Mouse (Mus musculus): ENCODE results near the gene Hscb. TPM values are rescaled to one million over a fixed set of nuclear protein-coding genes. Genes with fewer than 3 reads are reported as not detected.
"Not testable (repeated sequence)": the region's sequence is repeated elsewhere in the genome, so short reads cannot be mapped to it uniquely, and the experiment has no call there.

Hscb gene
- polyA plus RNA-seq, 1 experiment from 2014 or later, result 52.4 TPM

GRCm38 (mm10) chr5:110860445-110860844, 20.9 kb upstream of the Hscb start:
- ATAC-seq, result no peak
- Histone ChIP-seq H3K27ac (no peak overlapping the region), H3K4me1 (0 out of 2 replicates have a peak, but pooled peaks cover 6% of the 10 kb centered on the region), H3K27me3 (replicated peaks) (no peaks in the 10 kb centered on the region), H3K9me3 (replicated peaks) (no peaks in the 10 kb centered on the region), H3K4me3 (no peak overlapping the region), H3K36me3 (peaks cover 97% of the 10 kb centered on the region), H3K9ac (no peak overlapping the region), H3K4me2 (no peak overlapping the region)
- WGBS (ENCODE audit: insufficient replicate concordance), result 82% methylated on average over 5 of the region's 5 CpGs

- H3K4me2 ChIP-seq, result no peak overlapping the region
- H3K36me3 ChIP-seq, result peaks cover 98% of the 10 kb centered on the region
- no peak overlapping the region for H3K4me3 ChIP-seq
Measured at GRCm38 (mm10) chr5:110859013-110859650, 19.6 kb upstream of the Hscb start.

DNA sequence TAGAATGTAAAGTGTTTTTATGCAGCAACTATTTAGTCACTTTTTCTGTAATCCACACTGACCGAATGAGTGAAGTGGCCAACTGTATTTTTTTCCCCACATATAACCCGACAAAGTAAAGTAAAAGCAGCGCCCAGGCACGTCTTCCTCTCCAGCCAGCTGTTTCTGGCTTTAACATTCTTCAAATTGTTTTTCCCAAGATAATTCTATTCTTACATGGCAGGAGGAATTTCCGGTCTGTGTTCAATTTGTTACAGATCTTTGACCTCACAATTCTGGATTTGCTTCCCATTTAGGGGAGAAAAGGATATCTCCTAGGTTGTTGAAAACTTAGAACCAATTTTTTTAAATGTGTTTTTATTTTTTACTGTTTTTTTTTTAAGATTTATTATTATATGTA, 17.5 kb upstream of the Hscb start:
- H3K4me3 ChIP-seq, result no peak overlapping the region
- ATAC-seq, result no peak
- no peak overlapping the region for H3K9ac ChIP-seq
- H3K4me1 ChIP-seq, result 0 out of 2 replicates have a peak, but pooled peaks cover 6% of the 10 kb centered on the region
- H3K27ac ChIP-seq, result no peak overlapping the region
- peaks cover 99% of the 10 kb centered on the region for H3K36me3 ChIP-seq
- no peak overlapping the region for H3K4me2 ChIP-seq
- 86% methylated on average over 5 of the region's 5 CpGs for WGBS (ENCODE audit: insufficient replicate concordance)
- H3K27me3 ChIP-seq (replicated peaks), result no peaks in the 10 kb centered on the region
- H3K9me3 ChIP-seq (replicated peaks), result no peaks in the 10 kb centered on the region

More at GRCm38 (mm10) chr5:110859013-110859650, 19.6 kb upstream of the Hscb start:
- WGBS (ENCODE audit: insufficient replicate concordance), result 68% methylated on average over 13 of the region's 13 CpGs
- H3K27me3 ChIP-seq (replicated peaks), result no peaks in the 10 kb centered on the region
- H3K27ac ChIP-seq, result no peak overlapping the region
- no peak for ATAC-seq
- H3K4me1 ChIP-seq, result 0 out of 2 replicates have a peak, but pooled peaks cover 6% of the 10 kb centered on the region
- H3K9ac ChIP-seq, result no peak overlapping the region
- no peaks in the 10 kb centered on the region for H3K9me3 ChIP-seq (replicated peaks)

DNA sequence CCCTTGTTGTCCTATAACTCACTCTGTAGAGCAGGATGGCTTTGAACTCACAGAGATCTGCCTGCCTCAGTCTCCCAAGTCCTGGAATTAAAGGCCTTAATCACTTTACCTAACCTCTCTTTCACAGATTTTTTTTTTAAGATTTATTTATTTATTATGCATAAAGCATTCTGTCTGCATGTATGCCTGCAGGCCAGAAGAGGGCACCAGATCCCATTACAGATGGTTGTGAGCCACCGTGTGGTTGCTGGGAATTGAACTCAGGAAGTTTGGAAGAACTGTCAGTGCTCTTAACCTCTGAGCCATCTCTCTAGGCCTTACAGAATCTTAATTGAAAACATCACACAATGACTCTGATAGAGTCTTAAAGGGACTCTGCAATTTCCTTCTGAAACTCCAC, 13.4 kb upstream of the Hscb start:
- no peaks in the 10 kb centered on the region for H3K27me3 ChIP-seq (replicated peaks)
- H3K4me2 ChIP-seq, result no peak overlapping the region
- no peaks in the 10 kb centered on the region for H3K4me1 ChIP-seq
- H3K36me3 ChIP-seq, result peaks cover 97% of the 10 kb centered on the region
- no peak overlapping the region for H3K4me3 ChIP-seq
- H3K9ac ChIP-seq, result no peak overlapping the region
- no peak for ATAC-seq
- no peaks in the 10 kb centered on the region for H3K9me3 ChIP-seq (replicated peaks)
- H3K27ac ChIP-seq, result no peak overlapping the region
- WGBS (ENCODE audit: insufficient replicate concordance), result 53% methylated on average over 1 of the region's 1 CpGs

DNA sequence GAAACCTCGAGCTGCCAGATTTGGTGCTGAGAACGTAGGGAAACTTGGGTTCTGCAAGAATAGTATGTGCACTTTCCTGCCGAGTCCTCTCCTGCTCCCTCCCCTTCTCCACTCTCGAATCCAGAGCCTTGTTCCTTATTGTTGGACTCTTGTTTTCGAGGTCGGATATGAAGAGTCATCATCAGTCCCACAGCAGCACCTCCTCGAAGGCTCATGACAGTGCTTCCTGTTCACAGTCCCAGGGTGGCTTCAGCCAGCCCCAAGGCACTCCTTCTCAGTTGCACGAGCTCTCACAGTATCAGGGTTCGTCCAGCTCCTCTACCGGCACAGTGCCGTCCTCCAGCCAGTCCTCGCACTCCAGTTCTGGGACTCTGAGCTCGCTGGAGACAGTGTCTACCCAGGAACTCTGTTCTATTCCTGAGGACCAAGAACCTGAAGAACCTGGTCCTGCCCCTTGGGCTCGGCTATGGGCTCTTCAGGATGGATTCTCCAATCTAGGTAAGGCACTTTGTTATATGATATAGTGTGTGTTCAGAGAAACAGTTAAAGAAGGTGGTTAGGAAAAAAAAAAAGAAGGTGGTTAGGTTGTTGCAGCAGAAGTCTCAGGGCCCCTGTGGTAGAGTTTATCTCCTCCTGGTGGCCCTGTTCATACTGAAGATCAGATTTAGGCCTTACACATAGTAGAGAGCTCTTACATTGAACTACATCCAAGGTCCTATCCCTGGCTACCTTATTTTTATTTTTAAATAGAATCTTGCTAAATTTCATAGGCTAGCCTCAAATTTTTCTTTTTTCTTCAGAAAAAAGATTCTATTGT, 1.7 kb upstream of the Hscb start:
- H3K27ac ChIP-seq, result peak overlapping the region; percentile 93
- peaks cover 64% of the 10 kb centered on the region for H3K4me1 ChIP-seq
- peaks cover 55% of the 10 kb centered on the region for H3K36me3 ChIP-seq
- ATAC-seq, result no peak
- peak overlapping the region; percentile 84 for H3K9ac ChIP-seq
- no peaks in the 10 kb centered on the region for H3K27me3 ChIP-seq (replicated peaks)
- WGBS (ENCODE audit: insufficient replicate concordance), result 56% methylated on average over 14 of the region's 14 CpGs
- H3K9me3 ChIP-seq (replicated peaks), result no peaks in the 10 kb centered on the region
- H3K4me3 ChIP-seq, result peak overlapping the region; percentile 85
- H3K4me2 ChIP-seq, result peak overlapping the region; percentile 81

GRCm38 (mm10) chr5:110840465-110840864, 888 bp upstream of the Hscb start:
- H3K9me3 ChIP-seq (replicated peaks), result no peaks in the 10 kb centered on the region
- peak overlapping the region; percentile 85 for H3K4me3 ChIP-seq
- H3K4me2 ChIP-seq, result peak overlapping the region; percentile 81
- no peaks in the 10 kb centered on the region for H3K27me3 ChIP-seq (replicated peaks)
- peaks cover 71% of the 10 kb centered on the region for H3K4me1 ChIP-seq
- ATAC-seq, result no peak
- H3K27ac ChIP-seq, result peak overlapping the region; percentile 93
- peak overlapping the region; percentile 84 for H3K9ac ChIP-seq
- WGBS (ENCODE audit: insufficient replicate concordance), result 3% methylated on average over 4 of the region's 4 CpGs
- H3K36me3 ChIP-seq, result peaks cover 47% of the 10 kb centered on the region

DNA sequence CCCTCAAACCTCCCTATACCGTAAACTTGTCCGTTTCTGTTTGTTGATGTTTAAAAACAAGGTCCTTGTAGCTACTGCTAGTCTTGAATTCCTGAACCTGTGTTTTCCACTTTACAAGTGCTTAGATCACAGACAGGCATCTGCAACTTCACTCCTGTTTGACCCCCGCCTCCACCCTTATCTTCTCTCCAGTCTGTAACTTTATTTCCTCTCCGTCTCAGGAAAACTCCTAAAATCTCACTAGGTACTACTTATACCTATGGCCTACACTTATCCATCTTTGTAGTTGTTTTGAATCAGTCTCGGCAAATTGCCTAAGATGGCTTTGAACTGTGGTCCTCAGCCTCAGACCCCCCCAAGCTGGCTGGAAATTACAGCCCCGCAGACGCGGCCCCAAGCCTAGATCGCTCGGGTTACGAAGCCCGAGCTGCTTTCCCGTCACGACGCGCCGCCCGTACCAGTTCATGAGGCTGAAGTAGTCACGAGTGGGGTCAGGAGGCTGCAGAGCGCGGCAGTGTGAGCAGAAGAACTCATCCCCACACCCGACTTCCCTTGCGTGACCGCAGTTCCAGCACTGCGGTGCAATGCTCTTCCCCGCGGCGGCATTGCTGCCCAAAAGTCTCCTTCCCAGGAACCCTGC, 419 bp downstream of the Hscb start:
- Histone ChIP-seq H3K27me3 (replicated peaks) (no peaks in the 10 kb centered on the region), H3K9ac (peak overlapping the region; percentile 92), H3K4me2 (peak overlapping the region; percentile 67), H3K9me3 (replicated peaks) (no peaks in the 10 kb centered on the region), H3K4me3 (peak overlapping the region; percentile 85), H3K36me3 (peaks cover 41% of the 10 kb centered on the region), H3K4me1 (peaks cover 81% of the 10 kb centered on the region), H3K27ac (peak overlapping the region; percentile 98)
- ATAC-seq, result peak; percentile 23
- WGBS (ENCODE audit: insufficient replicate concordance), result 2% methylated on average over 28 of the region's 28 CpGs

DNA sequence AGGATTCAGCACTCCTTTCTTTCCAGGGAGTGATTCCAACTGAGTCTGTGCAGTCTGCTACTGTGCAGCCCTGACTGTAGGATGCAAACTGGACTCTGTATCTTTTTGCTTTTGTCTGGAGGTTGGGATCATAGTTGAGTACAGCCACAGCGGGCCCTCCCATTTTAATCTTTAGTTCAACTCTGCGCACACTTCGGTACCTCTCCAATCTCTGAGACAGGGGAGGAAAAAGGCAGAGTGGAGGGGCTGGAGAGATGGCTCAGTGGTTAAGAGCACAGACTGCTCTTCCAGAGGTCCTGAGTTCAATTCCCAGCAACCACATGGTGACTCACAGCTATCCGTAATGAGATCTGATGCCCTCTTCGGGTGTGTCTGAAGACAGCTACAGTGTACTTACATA, 1.6 kb downstream of the Hscb start:
- H3K9me3 ChIP-seq (replicated peaks); ATAC-seq; H3K27me3 ChIP-seq (replicated peaks): not testable (repeated sequence)
- Histone ChIP-seq H3K4me2 (peak overlapping the region; percentile 67), H3K4me3 (peak overlapping the region; percentile 85), H3K9ac (peak overlapping the region; percentile 92), H3K27ac (peak overlapping the region; percentile 98), H3K36me3 (peaks cover 41% of the 10 kb centered on the region), H3K4me1 (peaks cover 84% of the 10 kb centered on the region)
- WGBS (ENCODE audit: insufficient replicate concordance), result 21% methylated on average over 5 of the region's 5 CpGs

GRCm38 (mm10) chr5:110835959-110836358, 3.6 kb downstream of the Hscb start:
- H3K9me3 ChIP-seq (replicated peaks), result no peaks in the 10 kb centered on the region
- whole genome bisulfite sequencing (ENCODE audit: insufficient replicate concordance), result 3% methylated on average over 3 of the region's 3 CpGs
- H3K4me3 ChIP-seq, result peak overlapping the region; percentile 46
- ATAC-seq, result peak; percentile 82
- peak overlapping the region; percentile 67 for H3K4me2 ChIP-seq
- peak overlapping the region; percentile 98 for H3K27ac ChIP-seq
- no peaks in the 10 kb centered on the region for H3K27me3 ChIP-seq (replicated peaks)
- H3K4me1 ChIP-seq, result peaks cover 64% of the 10 kb centered on the region
- peaks cover 41% of the 10 kb centered on the region for H3K36me3 ChIP-seq
- H3K9ac ChIP-seq, result peak overlapping the region; percentile 66

DNA sequence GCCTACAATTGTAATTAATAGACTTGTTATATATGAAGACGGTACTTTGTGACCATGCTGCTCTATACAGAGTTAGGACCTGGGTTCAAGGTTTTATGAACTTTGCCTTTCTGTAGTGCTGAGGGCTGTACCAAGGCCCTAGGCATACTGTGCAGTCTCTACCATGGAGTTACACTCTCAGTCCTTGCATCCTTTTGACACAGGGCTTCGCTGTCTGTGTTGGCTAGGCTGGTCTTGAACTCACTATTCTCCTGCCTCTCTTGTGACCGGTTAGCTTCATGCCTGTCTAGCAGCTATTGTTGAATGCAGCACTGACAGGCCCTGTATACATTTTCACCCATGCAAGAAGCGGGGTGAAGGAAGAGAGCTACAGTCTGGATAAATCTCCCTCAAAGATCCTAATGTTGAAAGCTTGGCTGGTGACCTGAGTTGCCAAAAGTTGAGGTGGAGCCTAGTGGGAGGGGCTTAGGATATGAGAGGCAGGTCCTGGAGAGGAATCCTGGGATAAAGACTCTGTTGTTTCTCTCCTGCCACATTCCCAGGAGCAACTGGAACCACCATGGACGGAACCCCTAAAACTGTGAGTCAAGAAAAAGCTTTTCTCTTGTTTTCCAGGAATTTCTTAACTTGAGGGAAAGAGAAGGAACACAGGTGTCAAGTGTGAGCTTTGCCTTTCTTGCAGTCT, 8.4 kb downstream of the Hscb start:
- WGBS (ENCODE audit: insufficient replicate concordance), result 84% methylated on average over 5 of the region's 5 CpGs
- Histone ChIP-seq H3K4me1 (peaks cover 30% of the 10 kb centered on the region), H3K9me3 (replicated peaks) (no peaks in the 10 kb centered on the region), H3K4me2 (no peak overlapping the region), H3K27ac (no peak overlapping the region), H3K4me3 (no peak overlapping the region), H3K9ac (no peak overlapping the region), H3K36me3 (peaks cover 65% of the 10 kb centered on the region), H3K27me3 (replicated peaks) (no peaks in the 10 kb centered on the region)
- no peak for ATAC-seq

GRCm38 (mm10) chr5:110827576-110827975, 12.0 kb downstream of the Hscb start:
- Histone ChIP-seq H3K27me3 (replicated peaks) (0 out of 2 replicates have a peak, but pooled peaks cover 2% of the 10 kb centered on the region), H3K4me3 (no peak overlapping the region), H3K9ac (no peak overlapping the region), H3K36me3 (peaks cover 43% of the 10 kb centered on the region), H3K9me3 (replicated peaks) (no peaks in the 10 kb centered on the region), H3K27ac (no peak overlapping the region), H3K4me1 (no peaks in the 10 kb centered on the region), H3K4me2 (no peak overlapping the region)
- ATAC-seq, result no peak
- WGBS (ENCODE audit: insufficient replicate concordance), result 82% methylated on average over 5 of the region's 5 CpGs

Data from liver, embryonic 12.5 days (tissue).